Comparison of ENCODE assay signal across 8 mouse cellular contexts in genomic region chr5:90931911-90932310, GRCm38 (mm10). TPM values are rescaled to one million over a fixed set of nuclear protein-coding genes. Genes with fewer than 3 reads are reported as not detected.
DNase-seq lines count a peak whose midpoint lies in the region; ATAC-seq lines count a peak whose summit lies in the region.

No protein-coding gene starts in this region.

- H3K9ac ChIP-seq in lung, embryonic 15.5 days: peak overlapping the region; percentile 91
- H3K9ac ChIP-seq in embryonic facial prominence, embryonic 14.5 days (ENCODE audit: low read depth, low read length): peak overlapping the region; percentile 98
- H3K9ac ChIP-seq in neural tube, embryonic 15.5 days (replicated peaks): peak overlapping the region; percentile 96

- WGBS in lung, embryonic 15.5 days: 1% methylated on average over 6 of the region's 6 CpGs
- 3% methylated on average over 6 of the region's 6 CpGs for WGBS in embryonic facial prominence, embryonic 14.5 days
- 12% methylated on average over 6 of the region's 6 CpGs for WGBS in limb, embryonic 10.5 days
- 6% methylated on average over 6 of the region's 6 CpGs for WGBS in neural tube, embryonic 15.5 days

- DNase-seq in lung, postnatal 25 days (ENCODE audit: low spot score): no peak
- DNase-seq in embryonic facial prominence, embryonic 14.5 days (ENCODE audit: low spot score): peak; percentile 53
- DNase-seq in limb, embryonic 10.5 days (ENCODE audit: low spot score): no peak
- no peak for DNase-seq in layer of hippocampus, postnatal 14 days (ENCODE audit: low spot score in 2 of 2)
- no peak for DNase-seq in spleen, adult 12 weeks (ENCODE audit: low spot score)
- no peak for DNase-seq in kidney, postnatal 36 days

- ATAC-seq in lung, embryonic 15.5 days (ENCODE audit: borderline replicate concordance, extremely low read depth, low FRiP score, low TSS enrichment): peak; percentile 1; the same call in 1 of the 2 replicates
- 0 out of 2 replicates have a peak, but pooled peaks have one; percentile 23 for ATAC-seq in embryonic facial prominence, embryonic 14.5 days (ENCODE audit: low read depth)
- peak; percentile 32 for ATAC-seq in neural tube, embryonic 15.5 days (ENCODE audit: low FRiP score)

- H3K4me2 ChIP-seq in lung, embryonic 15.5 days: peak overlapping the region; percentile 56
- H3K4me2 ChIP-seq in embryonic facial prominence, embryonic 14.5 days (ENCODE audit: low read depth, low read length): peak overlapping the region; percentile 66
- H3K4me2 ChIP-seq in neural tube, embryonic 15.5 days: peak overlapping the region; percentile 60

- peaks cover 10% of the 10 kb centered on the region for H3K4me1 ChIP-seq in lung, embryonic 15.5 days
- peaks cover 7% of the 10 kb centered on the region; the same call in 1 of the 2 replicates for H3K4me1 ChIP-seq in embryonic facial prominence, embryonic 14.5 days (ENCODE audit: control insufficient read depth, insufficient read depth, low read length)
- H3K4me1 ChIP-seq in limb, embryonic 10.5 days: peaks cover 14% of the 10 kb centered on the region
- H3K4me1 ChIP-seq in neural tube, embryonic 15.5 days: peaks cover 20% of the 10 kb centered on the region

- no peaks in the 10 kb centered on the region for H3K27me3 ChIP-seq in lung, embryonic 15.5 days
- H3K27me3 ChIP-seq in embryonic facial prominence, embryonic 14.5 days (replicated peaks; ENCODE audit: control insufficient read depth, insufficient read depth, low read length): no peaks in the 10 kb centered on the region
- H3K27me3 ChIP-seq in limb, embryonic 10.5 days (ENCODE audit: low read depth, poor library complexity, severe bottlenecking): no peaks in the 10 kb centered on the region
- H3K27me3 ChIP-seq in neural tube, embryonic 15.5 days (replicated peaks): no peaks in the 10 kb centered on the region

- H3K36me3 ChIP-seq in lung, embryonic 15.5 days: peaks cover 14% of the 10 kb centered on the region; the same call in 1 of the 2 replicates
- H3K36me3 ChIP-seq in embryonic facial prominence, embryonic 14.5 days (ENCODE audit: control insufficient read depth, insufficient read depth, low read length): peaks cover 23% of the 10 kb centered on the region
- peaks cover 30% of the 10 kb centered on the region for H3K36me3 ChIP-seq in limb, embryonic 10.5 days
- H3K36me3 ChIP-seq in neural tube, embryonic 15.5 days: peaks cover 5% of the 10 kb centered on the region; the same call in 1 of the 2 replicates

- peak overlapping the region; percentile 99 for H3K27ac ChIP-seq in lung, embryonic 15.5 days
- peak overlapping the region; percentile 99 for H3K27ac ChIP-seq in embryonic facial prominence, embryonic 14.5 days (replicated peaks; ENCODE audit: low read depth, low read length)
- H3K27ac ChIP-seq in limb, embryonic 10.5 days: peak overlapping the region; percentile 99
- peak overlapping the region; percentile 98 for H3K27ac ChIP-seq in neural tube, embryonic 15.5 days (replicated peaks)

- H3K4me3 ChIP-seq in lung, embryonic 15.5 days: peak overlapping the region; percentile 75
- peak overlapping the region; percentile 81 for H3K4me3 ChIP-seq in embryonic facial prominence, embryonic 14.5 days (ENCODE audit: low read depth, low read length)
- peak overlapping the region; percentile 80 for H3K4me3 ChIP-seq in limb, embryonic 10.5 days
- H3K4me3 ChIP-seq in neural tube, embryonic 15.5 days (replicated peaks): peak overlapping the region; percentile 77

- no peaks in the 10 kb centered on the region for H3K9me3 ChIP-seq in lung, embryonic 15.5 days
- H3K9me3 ChIP-seq in embryonic facial prominence, embryonic 14.5 days (ENCODE audit: control insufficient read depth, low read length): no peaks in the 10 kb centered on the region
- H3K9me3 ChIP-seq in limb, embryonic 10.5 days (replicated peaks): no peaks in the 10 kb centered on the region
- H3K9me3 ChIP-seq in neural tube, embryonic 15.5 days (replicated peaks): no peaks in the 10 kb centered on the region

RNA-seq across cellular contexts. Expression of gene Mthfd2l, which starts 1.0 kb away (rescaled TPM):
- 44.2 and 45.6 TPM in 2 replicates for polyA plus RNA-seq in lung, embryonic 15.5 days (2015; fragmentation: Nextera tagmentation; extraction: Ambion mirVana)
- polyA plus RNA-seq in embryonic facial prominence, embryonic 14.5 days (2014; fragmentation: Nextera tagmentation; extraction: Ambion mirVana): 43.1 and 47.7 TPM in 2 replicates
- 50.2 and 59.0 TPM in 2 replicates for polyA plus RNA-seq in limb, embryonic 10.5 days (2016; fragmentation: Nextera tagmentation; extraction: Ambion mirVana)
- 76.4 and 86.6 TPM in 2 replicates for polyA plus RNA-seq in neural tube, embryonic 15.5 days (2015; fragmentation: Nextera tagmentation; extraction: Ambion mirVana)
- 10 to 100 TPM; 16.8 to 18.0 TPM for total RNA-seq in layer of hippocampus, postnatal 14 days (2021)

RNA-seq across cellular contexts. Expression of gene Cxcl2, which starts 28.2 kb away (rescaled TPM):
- polyA plus RNA-seq in lung, embryonic 15.5 days (2015; fragmentation: Nextera tagmentation; extraction: Ambion mirVana): not detected in 2 replicates
- 0.18 TPM in 1 of 2 replicates, not detected in the other for polyA plus RNA-seq in embryonic facial prominence, embryonic 14.5 days (2014; fragmentation: Nextera tagmentation; extraction: Ambion mirVana)
- not detected in 2 replicates for polyA plus RNA-seq in limb, embryonic 10.5 days (2016; fragmentation: Nextera tagmentation; extraction: Ambion mirVana)
- polyA plus RNA-seq in neural tube, embryonic 15.5 days (2015; fragmentation: Nextera tagmentation; extraction: Ambion mirVana): not detected in 2 replicates
- not detected for total RNA-seq in layer of hippocampus, postnatal 14 days (2021)

RNA-seq across cellular contexts. Expression of gene Cxcl1, which starts 40.9 kb away (rescaled TPM):
- polyA plus RNA-seq in lung, embryonic 15.5 days (2015; fragmentation: Nextera tagmentation; extraction: Ambion mirVana): 0.40 and 0.69 TPM in 2 replicates
- 1.3 TPM in 2 replicates for polyA plus RNA-seq in embryonic facial prominence, embryonic 14.5 days (2014; fragmentation: Nextera tagmentation; extraction: Ambion mirVana)
- 0.16 and 0.64 TPM in 2 replicates for polyA plus RNA-seq in limb, embryonic 10.5 days (2016; fragmentation: Nextera tagmentation; extraction: Ambion mirVana)
- 0.27 and 0.63 TPM in 2 replicates for polyA plus RNA-seq in neural tube, embryonic 15.5 days (2015; fragmentation: Nextera tagmentation; extraction: Ambion mirVana)
- total RNA-seq in layer of hippocampus, postnatal 14 days (2021): under 1 TPM; 0.46 to 0.83 TPM
